Comparison of ENCODE assay signal across 10 mouse cellular contexts in genomic region chr19:27219586-27219985, GRCm38 (mm10). TPM values are rescaled to one million over a fixed set of nuclear protein-coding genes. Genes with fewer than 3 reads are reported as not detected.
DNase-seq lines count a peak whose midpoint lies in the region; ATAC-seq and TF ChIP-seq lines count a peak whose summit lies in the region.
"Had no signal": no experiment of that assay in that cellular context is flagged by ENCODE, and none has a peak within 500 bp of the region (broad histone marks: within the 10 kb centered on the region; RNA-seq: fewer than 3 reads in every experiment).

No protein-coding gene starts in this region.

- TF ChIP-seq EP300 in heart, adult 2 months (IDR thresholded peaks at IDR 0.05; ENCODE audit: insufficient read depth, low read depth, low read length) = no peak

- H3K36me3 ChIP-seq in heart, adult 2 months (ENCODE audit: control insufficient read depth, insufficient read depth, low read length) = peaks cover 12% of the 10 kb centered on the region
- no peaks in the 10 kb centered on the region for H3K36me3 ChIP-seq in lung, embryonic 14.5 days (ENCODE audit: insufficient read depth)
- no peaks in the 10 kb centered on the region for H3K36me3 ChIP-seq in hindbrain, embryonic 15.5 days
- H3K36me3 ChIP-seq in midbrain, embryonic 14.5 days (ENCODE audit: control insufficient read depth, insufficient read depth, low read length) = no peaks in the 10 kb centered on the region
- H3K36me3 ChIP-seq: limb, embryonic 12.5 days; stomach, embryonic 15.5 days had no signal

- peak overlapping the region; percentile 89; the same call in 1 of the 2 replicates for H3K4me2 ChIP-seq in lung, embryonic 14.5 days
- peak overlapping the region; percentile 88 for H3K4me2 ChIP-seq in hindbrain, embryonic 15.5 days
- peak overlapping the region; percentile 98 for H3K4me2 ChIP-seq in midbrain, embryonic 14.5 days (ENCODE audit: low read length)

- intact Hi-C loops in heart, adult 2 months (cut with DNase I) = loop anchor here (5.0 to 10.0 kb wide), 3 partner anchors 117 to 195 kb away; no protein-coding TSS in a partner anchor
- intact Hi-C loops in heart, postnatal 14 days (cut with DNase I) = loop anchor here (5.0 to 10.0 kb wide), 4 partner anchors 115 to 485 kb away; no protein-coding TSS in a partner anchor

- no peak for DNase-seq in heart, adult 2 months
- DNase-seq in heart, postnatal 14 days = no peak
- DNase-seq in lung, embryonic 14.5 days = no peak
- no peak for DNase-seq in lung, adult 2 months
- no peak for DNase-seq in midbrain, embryonic 14.5 days
- DNase-seq in frontal cortex, postnatal 10 days (ENCODE audit: low spot score in 2 of 2) = no peak
- DNase-seq in left cerebral cortex, adult 18-20 months (ENCODE audit: low spot score in 2 of 2) = no peak

- H3K9me3 ChIP-seq in lung, embryonic 14.5 days (ENCODE audit: low read depth, low read length) = no peaks in the 10 kb centered on the region
- H3K9me3 ChIP-seq in hindbrain, embryonic 15.5 days = no peaks in the 10 kb centered on the region
- H3K9me3 ChIP-seq in midbrain, embryonic 14.5 days (ENCODE audit: control insufficient read depth, low read length) = no peaks in the 10 kb centered on the region
- H3K9me3 ChIP-seq: limb, embryonic 12.5 days; stomach, embryonic 15.5 days had no signal

- peaks cover 2% of the 10 kb centered on the region; the same call in 1 of the 2 replicates for H3K4me1 ChIP-seq in heart, adult 2 months (ENCODE audit: control insufficient read depth, insufficient read depth, low read length)
- H3K4me1 ChIP-seq in lung, embryonic 14.5 days (ENCODE audit: insufficient read depth) = no peaks in the 10 kb centered on the region
- H3K4me1 ChIP-seq in lung, adult 2 months (ENCODE audit: control insufficient read depth, insufficient read depth, low read length) = no peaks in the 10 kb centered on the region
- H3K4me1 ChIP-seq in hindbrain, embryonic 15.5 days (replicated peaks) = peaks cover 35% of the 10 kb centered on the region
- H3K4me1 ChIP-seq in midbrain, embryonic 14.5 days (ENCODE audit: control insufficient read depth, insufficient read depth, low read length) = peaks cover 18% of the 10 kb centered on the region; the same call in 1 of the 2 replicates

- no peak for ATAC-seq in lung, embryonic 14.5 days (ENCODE audit: insufficient read depth)
- no peak for ATAC-seq in hindbrain, embryonic 15.5 days (ENCODE audit: low FRiP score, low read depth)
- ATAC-seq in midbrain, embryonic 14.5 days (ENCODE audit: low FRiP score, low TSS enrichment) = no peak

- no peaks in the 10 kb centered on the region for H3K27me3 ChIP-seq in heart, adult 2 months (ENCODE audit: control insufficient read depth, insufficient read depth, low read length)
- peaks cover 18% of the 10 kb centered on the region for H3K27me3 ChIP-seq in lung, embryonic 14.5 days (ENCODE audit: insufficient read depth, low read length)
- no peaks in the 10 kb centered on the region for H3K27me3 ChIP-seq in hindbrain, embryonic 15.5 days
- no peaks in the 10 kb centered on the region for H3K27me3 ChIP-seq in midbrain, embryonic 14.5 days (ENCODE audit: control insufficient read depth, insufficient read depth, low read length)

- peak overlapping the region; percentile 88 for H3K27ac ChIP-seq in heart, adult 2 months
- no peak overlapping the region for H3K27ac ChIP-seq in lung, embryonic 14.5 days (ENCODE audit: low read depth)
- no peak overlapping the region for H3K27ac ChIP-seq in hindbrain, embryonic 15.5 days (replicated peaks)
- H3K27ac ChIP-seq in midbrain, embryonic 14.5 days (replicated peaks; ENCODE audit: low read depth, low read length) = no peak overlapping the region
- H3K27ac ChIP-seq: limb, embryonic 12.5 days; stomach, embryonic 15.5 days had no signal

- TF ChIP-seq POLR2A in heart, adult 2 months (IDR thresholded peaks at IDR 0.05; ENCODE audit: insufficient read depth, low read depth, low read length) = no peak
- TF ChIP-seq POLR2A in lung, adult 2 months (IDR thresholded peaks at IDR 0.05; ENCODE audit: borderline replicate concordance, extremely low read depth, low read depth, low read length) = no peak

- H3K9ac ChIP-seq in heart, adult 2 months (ENCODE audit: low read depth, low read length) = peak overlapping the region; percentile 59
- H3K9ac ChIP-seq in lung, embryonic 14.5 days = no peak overlapping the region
- H3K9ac ChIP-seq in hindbrain, embryonic 15.5 days = no peak overlapping the region
- no peak overlapping the region for H3K9ac ChIP-seq in midbrain, embryonic 14.5 days (replicated peaks; ENCODE audit: low read length)
- H3K9ac ChIP-seq: stomach, embryonic 15.5 days had no signal

- TF ChIP-seq CTCF in heart, adult 2 months (IDR thresholded peaks at IDR 0.05) = no peak
- no peak for TF ChIP-seq CTCF in lung, embryonic 14.5 days (IDR thresholded peaks at IDR 0.05; ENCODE audit: low read depth)
- TF ChIP-seq CTCF in lung, adult 2 months (IDR thresholded peaks at IDR 0.05; ENCODE audit: insufficient read depth, low read length) = no peak

- H3K79me2 ChIP-seq in heart, adult 2 months (replicated peaks; ENCODE audit: control insufficient read depth, insufficient read depth, low read length) = no peaks in the 10 kb centered on the region

- H3K4me3 ChIP-seq in heart, adult 2 months = peak overlapping the region; percentile 67; the same call in 1 of the 2 replicates
- H3K4me3 ChIP-seq in lung, embryonic 14.5 days (ENCODE audit: low read depth, low read length) = no peak overlapping the region; the same call in 1 of the 2 replicates
- H3K4me3 ChIP-seq in lung, adult 2 months (replicated peaks; ENCODE audit: extremely low read depth, low read depth, low read length) = no peak overlapping the region
- peak overlapping the region; percentile 86 for H3K4me3 ChIP-seq in hindbrain, embryonic 15.5 days
- H3K4me3 ChIP-seq in midbrain, embryonic 14.5 days (replicated peaks; ENCODE audit: low read depth, low read length) = peak overlapping the region; percentile 72

RNA-seq across cellular contexts. Expression of gene Vldlr, which starts 3.3 kb away (rescaled TPM):
- total RNA-seq in heart, adult 2 months (2021) = 100 to 1,000 TPM; 211 to 261 TPM
- 72.6 and 125 TPM in 2 replicates for polyA plus RNA-seq in heart, adult 2 months (2012; rRNA removed)
- total RNA-seq in heart, postnatal 14 days (2021) = 100 to 1,000 TPM; 169 to 170 TPM
- 18.5 and 20.0 TPM in 2 replicates for polyA plus RNA-seq in lung, embryonic 14.5 days (2014; fragmentation: Nextera tagmentation; extraction: Ambion mirVana)
- polyA plus RNA-seq in lung, adult 2 months (2012; rRNA removed) = 23.2 and 31.2 TPM in 2 replicates
- polyA plus RNA-seq in hindbrain, embryonic 15.5 days (2015; fragmentation: Nextera tagmentation; extraction: Ambion mirVana) = 27.0 and 30.7 TPM in 2 replicates
- 43.7 and 44.6 TPM in 2 replicates for polyA plus RNA-seq in midbrain, embryonic 14.5 days (2014; fragmentation: Nextera tagmentation; extraction: Ambion mirVana)
- total RNA-seq in left cerebral cortex, adult 18-20 months (2021) = 10 to 100 TPM; 51.2 to 54.7 TPM

Comparison
In these comparisons a context has a peak if more than half of its experiments do, and no peak if none do; other contexts are left out.
1. H3K4me3 ChIP-seq: peak in heart, adult 2 months (single experiment), hindbrain, embryonic 15.5 days (single experiment) and midbrain, embryonic 14.5 days (single experiment); none in lung, embryonic 14.5 days (single experiment) and lung, adult 2 months (single experiment).
2. Peak in every context shown above with its lines, with median percentiles within 50 percentile points of each other: H3K4me2 ChIP-seq.